Mouse (Mus musculus) midbrain, embryonic 16.5 days (tissue): ENCODE results near the gene Odf3b. TPM values are rescaled to one million over a fixed set of nuclear protein-coding genes. Genes with fewer than 3 reads are reported as not detected.

Experiments used
- ATAC-seq: fragments of 200-750 bp; cut with Nextera tagmentation; 2 replicates; pipeline ENCODE4 v1.8.0; 2017; ENCODE audit warnings: moderate TSS enrichment
- H3K27ac ChIP-seq: fragments of 300-500 bp; sonication (generic); 2 replicates; pipeline ENCODE4 v1.5.1; 2014; ENCODE audit warnings: mild to moderate bottlenecking, low read length, mixed read lengths
- H3K27me3 ChIP-seq: fragments of 300-500 bp; sonication (generic); 2 replicates; pipeline ENCODE4 v1.6.1; 2014; ENCODE audit warnings: low read depth, low read length, mixed read lengths; ENCODE audit not compliant: control insufficient read depth, insufficient read depth
- H3K36me3 ChIP-seq: fragments of 300-500 bp; sonication (generic); 2 replicates; pipeline ENCODE4 v1.6.1; 2014; ENCODE audit warnings: mild to moderate bottlenecking, low read length, moderate library complexity, mixed read lengths; ENCODE audit not compliant: control insufficient read depth, insufficient read depth
- H3K4me1 ChIP-seq: fragments of 300-500 bp; sonication (generic); 2 replicates; pipeline ENCODE4 v1.6.1; 2014; ENCODE audit warnings: mild to moderate bottlenecking, low read length, mixed read lengths; ENCODE audit not compliant: control insufficient read depth, insufficient read depth
- H3K4me2 ChIP-seq: fragments of 300-500 bp; sonication (generic); 2 replicates; pipeline ENCODE4 v1.6.1; 2014; ENCODE audit warnings: mild to moderate bottlenecking, low read length, mixed read lengths
- H3K4me3 ChIP-seq: fragments of 300-500 bp; sonication (generic); 2 replicates; pipeline ENCODE4 v1.5.1; 2014; ENCODE audit warnings: low read depth, mild to moderate bottlenecking, low read length, moderate library complexity, mixed read lengths
- H3K9ac ChIP-seq: fragments of 300-500 bp; sonication (generic); 2 replicates; pipeline ENCODE4 v1.6.1; 2014; ENCODE audit warnings: low read depth, low read length, mixed read lengths
- H3K9me3 ChIP-seq: fragments of 300-500 bp; sonication (generic); replicated peaks from 2 replicates; pipeline ENCODE4 v1.6.1; 2014; ENCODE audit warnings: mild to moderate bottlenecking, low read length, mixed read lengths; ENCODE audit not compliant: control insufficient read depth, poor library complexity, severe bottlenecking
- WGBS: fragments of 180-500 bp; shearing (Covaris S2); extraction: QIAGEN DNeasy Blood & Tissue Kit; methylation state at CpG from one replicate; pipeline ENCODE4 v1.1.7; 2014; 5-methylcytosine and 5-hydroxymethylcytosine counted together
- polyA plus RNA-seq: library from polyadenylated mRNA; unstranded; fragments of >200 nt; fragmentation: Nextera tagmentation; extraction: Ambion mirVana; gene quantifications from 2 replicates; pipeline ENCODE4 v1.2.1, GENCODE M21; 2015

Gene Odf3b
- polyA plus RNA-seq, 1 experiment from 2014 or later: 5.5 TPM

GRCm38 (mm10) chr15:89372536-89372935 is 6.5 kb downstream of the Odf3b start:
- no peak for ATAC-seq
- Histone ChIP-seq H3K9ac (peak overlapping the region; percentile 88; the same call in 1 of the 2 replicates), H3K4me3 (peak overlapping the region; percentile 72), H3K9me3 (no peaks in the 10 kb centered on the region), H3K4me2 (peak overlapping the region; percentile 82), H3K4me1 (peaks cover 12% of the 10 kb centered on the region), H3K27me3 (peaks cover 17% of the 10 kb centered on the region), H3K27ac (no peak overlapping the region), H3K36me3 (peaks cover 26% of the 10 kb centered on the region)
- WGBS: 86% methylated on average over 7 of the region's 7 CpGs

- H3K27ac ChIP-seq: no peak overlapping the region
- peaks cover 31% of the 10 kb centered on the region for H3K36me3 ChIP-seq
- no peaks in the 10 kb centered on the region for H3K9me3 ChIP-seq
- ATAC-seq: no peak
- WGBS: 85% methylated on average over 13 of the region's 13 CpGs
- H3K27me3 ChIP-seq: peaks cover 13% of the 10 kb centered on the region
- H3K4me3 ChIP-seq: no peak overlapping the region
- peaks cover 12% of the 10 kb centered on the region for H3K4me1 ChIP-seq
- no peak overlapping the region for H3K9ac ChIP-seq
- H3K4me2 ChIP-seq: no peak overlapping the region
These were observed 7.0 kb downstream of the Odf3b start for GRCm38 (mm10) chr15:89372068-89372467.

GRCm38 (mm10) chr15:89365141-89365551 is 13.9 kb downstream of the Odf3b start:
- no peak overlapping the region for H3K4me3 ChIP-seq
- no peaks in the 10 kb centered on the region for H3K4me1 ChIP-seq
- H3K27me3 ChIP-seq: no peaks in the 10 kb centered on the region
- 97% methylated on average over 4 of the region's 4 CpGs for WGBS
- H3K9me3 ChIP-seq: no peaks in the 10 kb centered on the region
- H3K9ac ChIP-seq: no peak overlapping the region
- no peak overlapping the region for H3K4me2 ChIP-seq
- H3K27ac ChIP-seq: no peak overlapping the region
- H3K36me3 ChIP-seq: peaks cover 45% of the 10 kb centered on the region
- no peak for ATAC-seq

- H3K4me3 ChIP-seq: no peak overlapping the region
- peaks cover 32% of the 10 kb centered on the region for H3K36me3 ChIP-seq
- H3K27me3 ChIP-seq: no peaks in the 10 kb centered on the region
- WGBS: 92% methylated on average over 7 of the region's 7 CpGs
- H3K27ac ChIP-seq: no peak overlapping the region
- H3K4me1 ChIP-seq: peaks cover 3% of the 10 kb centered on the region
- no peak overlapping the region for H3K4me2 ChIP-seq
- no peak overlapping the region for H3K9ac ChIP-seq
- ATAC-seq: no peak
- H3K9me3 ChIP-seq: no peaks in the 10 kb centered on the region
These were observed 16.0 kb downstream of the Odf3b start for GRCm38 (mm10) chr15:89363051-89363450.

- Histone ChIP-seq H3K27ac (no peak overlapping the region), H3K4me2 (no peak overlapping the region), H3K4me3 (no peak overlapping the region), H3K9ac (no peak overlapping the region), H3K4me1 (peaks cover 29% of the 10 kb centered on the region), H3K9me3 (no peaks in the 10 kb centered on the region), H3K36me3 (peaks cover 16% of the 10 kb centered on the region), H3K27me3 (no peaks in the 10 kb centered on the region)
- ATAC-seq: no peak
- 86% methylated on average over 3 of the region's 3 CpGs for WGBS
These were observed 20.3 kb downstream of the Odf3b start for GRCm38 (mm10) chr15:89358784-89359183.

- WGBS: under 1% methylated on average over 15 of the region's 15 CpGs
- Histone ChIP-seq H3K27ac (peak overlapping the region; percentile 75), H3K9ac (peak overlapping the region; percentile 76), H3K4me3 (peak overlapping the region; percentile 77), H3K4me2 (peak overlapping the region; percentile 86), H3K9me3 (no peaks in the 10 kb centered on the region), H3K36me3 (peaks cover 20% of the 10 kb centered on the region; the same call in 1 of the 2 replicates), H3K27me3 (no peaks in the 10 kb centered on the region), H3K4me1 (peaks cover 29% of the 10 kb centered on the region)
- ATAC-seq: 0 out of 2 replicates have a peak, but pooled peaks have one; percentile 13
These were observed 22.7 kb downstream of the Odf3b start for GRCm38 (mm10) chr15:89356372-89356771.

GRCm38 (mm10) chr15:89355241-89356187 is 23.6 kb downstream of the Odf3b start, which contains the start of the genes Lmf2 and Ncaph2:
Gene Lmf2, minus strand, starts transcription at chr15:89355659.
Gene Ncaph2, plus strand, starts transcription at chr15:89355719.
- H3K36me3 ChIP-seq: peaks cover 21% of the 10 kb centered on the region; the same call in 1 of the 2 replicates
- ATAC-seq: peak; percentile 94
- H3K4me3 ChIP-seq: peak within 1 kb of the TSS; percentile 77
- WGBS: 0% methylated on average over 64 of the region's 64 CpGs
- H3K4me2 ChIP-seq: peak within 1 kb of the TSS; percentile 86
- H3K9ac ChIP-seq: peak within 1 kb of the TSS; percentile 76
- H3K9me3 ChIP-seq: no peaks in the 10 kb centered on the region
- peaks cover 29% of the 10 kb centered on the region for H3K4me1 ChIP-seq
- H3K27me3 ChIP-seq: no peaks in the 10 kb centered on the region
- peak within 1 kb of the TSS; percentile 75 for H3K27ac ChIP-seq

- Histone ChIP-seq H3K9me3 (no peaks in the 10 kb centered on the region), H3K4me2 (peak overlapping the region; percentile 86), H3K4me1 (peaks cover 29% of the 10 kb centered on the region), H3K27me3 (no peaks in the 10 kb centered on the region), H3K4me3 (peak overlapping the region; percentile 77), H3K27ac (no peak overlapping the region), H3K9ac (peak overlapping the region; percentile 76), H3K36me3 (peaks cover 21% of the 10 kb centered on the region; the same call in 1 of the 2 replicates)
- WGBS: 79% methylated on average over 6 of the region's 7 CpGs
- ATAC-seq: no peak
These were observed 24.6 kb downstream of the Odf3b start for GRCm38 (mm10) chr15:89354455-89354854.

GRCm38 (mm10) chr15:89353837-89354236 is 25.2 kb downstream of the Odf3b start:
- ATAC-seq: no peak
- H3K9ac ChIP-seq: no peak overlapping the region; the same call in 1 of the 2 replicates
- peaks cover 29% of the 10 kb centered on the region for H3K4me1 ChIP-seq
- no peak overlapping the region for H3K4me3 ChIP-seq
- H3K27ac ChIP-seq: no peak overlapping the region
- WGBS: 92% methylated on average over 16 of the region's 16 CpGs
- no peaks in the 10 kb centered on the region for H3K9me3 ChIP-seq
- peaks cover 21% of the 10 kb centered on the region; the same call in 1 of the 2 replicates for H3K36me3 ChIP-seq
- no peaks in the 10 kb centered on the region for H3K27me3 ChIP-seq
- no peak overlapping the region for H3K4me2 ChIP-seq
